ENCODE assay signal across 16 mouse cellular contexts in genomic region chr7:45492951-45493350, GRCm38 (mm10). TPM values are rescaled to one million over a fixed set of nuclear protein-coding genes. Genes with fewer than 3 reads are reported as not detected.
DNase-seq lines count a peak whose midpoint lies in the region; ATAC-seq lines count a peak whose summit lies in the region.
"Had no signal": no experiment of that assay in that cellular context is flagged by ENCODE, and none has a peak within 500 bp of the region (broad histone marks: within the 10 kb centered on the region; RNA-seq: fewer than 3 reads in every experiment).

No protein-coding gene starts in this region.

- H3K27me3 ChIP-seq in hindbrain, embryonic 13.5 days = no peaks in the 10 kb centered on the region
- H3K27me3 ChIP-seq: CH12.LX had no signal

- no peak overlapping the region for H3K9ac ChIP-seq in hindbrain, embryonic 13.5 days

- H3K4me3 ChIP-seq in hindbrain, embryonic 13.5 days = no peak overlapping the region

- H3K36me3 ChIP-seq in hindbrain, embryonic 13.5 days = peaks cover 60% of the 10 kb centered on the region

- no peak overlapping the region for H3K27ac ChIP-seq in hindbrain, embryonic 13.5 days

- H3K4me2 ChIP-seq in hindbrain, embryonic 13.5 days = no peak overlapping the region

- intact Hi-C loops in heart, postnatal 25 days (cut with DNase I) = no loop called here

- 96% methylated on average over 5 of the region's 5 CpGs for WGBS in hindbrain, embryonic 13.5 days

- peak; percentile 50 for DNase-seq in heart, adult 8-10 months (ENCODE audit: low spot score)
- DNase-seq in heart, postnatal 25 days (ENCODE audit: low spot score) = no peak
- peak; percentile 81 to 89 for DNase-seq in cerebellum, adult 18-20 months
- DNase-seq in cerebellum, postnatal 14 days = peak; percentile 80 to 81
- peak; percentile 40 for DNase-seq in heart, postnatal 4 days
- no peak for DNase-seq in embryo, embryonic 10 days (ENCODE audit: low spot score)
- DNase-seq: kidney, adult 9 months; thymus, adult 2 months had no signal

- H3K9me3 ChIP-seq in hindbrain, embryonic 13.5 days = no peaks in the 10 kb centered on the region

- ATAC-seq in hindbrain, embryonic 13.5 days (ENCODE audit: low FRiP score) = no peak
- ATAC-seq: activated CD4-positive, CD25-positive, alpha-beta regulatory T cell, adult 4 months; lung, postnatal 0 days had no signal

- peaks cover 22% of the 10 kb centered on the region for H3K4me1 ChIP-seq in hindbrain, embryonic 13.5 days (replicated peaks)

RNA-seq across cellular contexts. Expression of gene Dhdh, which starts 4.3 kb away (rescaled TPM):
- total RNA-seq in heart, adult 8-10 months (2022) = 10 to 100 TPM; 10.2 to 12.8 (median 11.5) TPM
- 1 to 10 TPM; 5.9 to 6.7 TPM for total RNA-seq in heart, postnatal 25 days (2021)
- total RNA-seq in heart, postnatal 4 days (2021) = 1 to 10 TPM; 3.5 to 4.7 TPM
- 3.4 and 4.2 TPM in 2 replicates for polyA plus RNA-seq in hindbrain, embryonic 13.5 days (2015; fragmentation: Nextera tagmentation; extraction: Ambion mirVana)

RNA-seq across cellular contexts. Expression of gene Gm45808, which starts 6.3 kb away (rescaled TPM):
- total RNA-seq in heart, adult 8-10 months (2022) = 1 to 10 TPM; 3.8 to 8.5 (median 7.6) TPM
- 1 to 10 TPM; 4.0 to 5.1 TPM for total RNA-seq in heart, postnatal 25 days (2021)
- 1 to 10 TPM; 2.0 to 2.1 TPM for total RNA-seq in heart, postnatal 4 days (2021)
- not detected in 2 replicates for polyA plus RNA-seq in hindbrain, embryonic 13.5 days (2015; fragmentation: Nextera tagmentation; extraction: Ambion mirVana)
- total RNA-seq: neutrophil, adult 5-6 weeks had no signal
- polyA plus RNA-seq: activated CD4-positive, CD25-positive, alpha-beta regulatory T cell, adult 4 months; heart, embryonic 14.5 days; large intestine, adult 2 months; limb, embryonic 14.5 days; lung, postnatal 0 days; thymus, adult 2 months had no signal

RNA-seq across cellular contexts. Expression of gene Tulp2, which starts 11.3 kb away (rescaled TPM):
- total RNA-seq in heart, adult 8-10 months (2022) = not detected
- total RNA-seq in heart, postnatal 25 days (2021) = not detected
- 1 to 10 TPM in 1 of 2 experiments, not detected in 1; 1.1 TPM for total RNA-seq in heart, postnatal 4 days (2021)
- 0.13 and 0.22 TPM in 2 replicates for polyA plus RNA-seq in hindbrain, embryonic 13.5 days (2015; fragmentation: Nextera tagmentation; extraction: Ambion mirVana)
- total RNA-seq: neutrophil, adult 5-6 weeks had no signal

RNA-seq across cellular contexts. Expression of gene Nucb1, which starts 17.3 kb away (rescaled TPM):
- total RNA-seq in heart, adult 8-10 months (2022) = 100 to 1,000 TPM; 130 to 149 (median 139) TPM
- total RNA-seq in heart, postnatal 25 days (2021) = 100 to 1,000 TPM; 126 to 129 TPM
- total RNA-seq in heart, postnatal 4 days (2021) = 100 to 1,000 TPM; 121 to 131 TPM
- 120 and 121 TPM in 2 replicates for polyA plus RNA-seq in hindbrain, embryonic 13.5 days (2015; fragmentation: Nextera tagmentation; extraction: Ambion mirVana)

RNA-seq across cellular contexts. Expression of gene Bax, which starts 26.3 kb away (rescaled TPM):
- total RNA-seq in heart, adult 8-10 months (2022) = 10 to 100 TPM; 24.3 to 26.9 (median 26.2) TPM
- 10 to 100 TPM; 24.7 to 26.7 TPM for total RNA-seq in heart, postnatal 25 days (2021)
- total RNA-seq in heart, postnatal 4 days (2021) = 10 to 100 TPM; 48.6 to 50.7 TPM
- 253 and 271 TPM in 2 replicates for polyA plus RNA-seq in hindbrain, embryonic 13.5 days (2015; fragmentation: Nextera tagmentation; extraction: Ambion mirVana)

Comparison
In these comparisons a context has a peak if more than half of its experiments do, and no peak if none do; other contexts are left out.
1. DNase-seq: peak in heart, adult 8-10 months (single experiment), cerebellum, adult 18-20 months (2 of 2), cerebellum, postnatal 14 days (2 of 2) and heart, postnatal 4 days (single experiment); none in heart, postnatal 25 days (single experiment) and embryo, embryonic 10 days (single experiment).